Mouse (Mus musculus) CH12.LX (cell line): ENCODE data around the gene Hoxa7. TPM values are rescaled to one million over a fixed set of nuclear protein-coding genes. Genes with fewer than 3 reads are reported as not detected.
A peak's percentile ranks its signal among the peaks of the same experiment; 100 is the strongest.

Experiments used
- DNase-seq: peaks from one replicate; pipeline ENCODE4 v3.0.0-alpha.2; 2013; ENCODE audit errors: extremely low read depth
- H3K27ac ChIP-seq: 2 replicates; pipeline ENCODE4 v1.5.1; 2012; ENCODE audit warnings: low read depth, mild to moderate bottlenecking, control low read depth, moderate library complexity; ENCODE audit not compliant: insufficient read depth
- H3K27me3 ChIP-seq: replicated peaks from 2 replicates; pipeline ENCODE3; 2012; ENCODE audit warnings: inconsistent platforms
- H3K36me3 ChIP-seq, 2 experiments: replicated peaks in 1 of 2; 2 replicates each; pipeline versions ENCODE3 to v1.6.1; 2012; ENCODE audit warnings: inconsistent platforms in 1 of 2, low read length in 1 of 2, mild to moderate bottlenecking in 1 of 2, mixed read lengths in 1 of 2, moderate library complexity in 1 of 2; ENCODE audit not compliant: control insufficient read depth in 1 of 2, insufficient read depth in 1 of 2
- H3K4me1 ChIP-seq, 2 experiments: 2 replicates each; pipeline ENCODE4 v1.6.1; 2012; ENCODE audit warnings: inconsistent platforms in 1 of 2, moderate library complexity in 1 of 2; ENCODE audit not compliant: insufficient read depth in 2 of 2, control insufficient read depth in 1 of 2
- H3K4me2 ChIP-seq: 2 replicates; pipeline ENCODE4 v1.6.1; 2012; ENCODE audit warnings: low read depth, mild to moderate bottlenecking, control low read depth; ENCODE audit not compliant: poor library complexity, insufficient read depth, severe bottlenecking
- H3K4me3 ChIP-seq, 3 experiments: fragments of 150-350 bp in 1 of 3; sonication (generic) in 1 of 3; replicated peaks in 1 of 3; 2 replicates each; pipeline versions ENCODE3 to v1.5.1; 2011 to 2012; ENCODE audit warnings: low read depth in 2 of 3, low read length in 2 of 3, mild to moderate bottlenecking in 2 of 3, moderate library complexity in 2 of 3, control low read depth in 1 of 3, improper control_type of control experiment in 1 of 3, inconsistent platforms in 1 of 3, mixed read lengths in 1 of 3; ENCODE audit not compliant: poor library complexity in 1 of 3
- H3K79me2 ChIP-seq: replicated peaks from 2 replicates; pipeline ENCODE4 v1.6.1; 2012; ENCODE audit warnings: mild to moderate bottlenecking, moderate library complexity; ENCODE audit not compliant: control insufficient read depth, poor library complexity, insufficient read depth, severe bottlenecking; ENCODE audit errors: extremely low read depth
- H3K9ac ChIP-seq: 2 replicates; pipeline ENCODE4 v1.6.1; 2012; ENCODE audit warnings: low read depth, mild to moderate bottlenecking, control low read depth, moderate library complexity; ENCODE audit not compliant: insufficient read depth
- H3K9me3 ChIP-seq: replicated peaks from 2 replicates; pipeline ENCODE3; 2012; ENCODE audit warnings: low read length, inconsistent platforms, mixed read lengths
- CTCF ChIP-seq, 2 experiments: IDR thresholded peaks in 1 of 2; conservative IDR thresholded peaks in 1 of 2; 2 replicates each; pipeline ENCODE4 v1.5.1; 2011 to 2012; ENCODE audit warnings: low read depth in 2 of 2, low read length in 2 of 2, improper control_type of control experiment in 1 of 2, inconsistent platforms in 1 of 2, mild to moderate bottlenecking in 1 of 2, moderate library complexity in 1 of 2
- EP300 ChIP-seq: IDR thresholded peaks from 2 replicates; pipeline ENCODE4 v1.6.1; 2011; ENCODE audit warnings: low read length, improper control_type of control experiment
- GABPA ChIP-seq: IDR thresholded peaks from 2 replicates; pipeline ENCODE4 v1.6.1; 2012; ENCODE audit warnings: low read depth, low read length, improper control_type of control experiment, inconsistent platforms; ENCODE audit not compliant: insufficient replicate concordance
- HCFC1 ChIP-seq: IDR thresholded peaks from 2 replicates; pipeline ENCODE4 v1.6.1; 2012; ENCODE audit warnings: low read depth, mild to moderate bottlenecking, inconsistent platforms, low read length, improper control_type of control experiment
- IRF4 ChIP-seq: IDR thresholded peaks from 2 replicates; pipeline ENCODE4 v1.6.1; 2014; ENCODE audit warnings: low read depth, mild to moderate bottlenecking, inconsistent platforms, low read length, improper control_type of control experiment
- JUND ChIP-seq: conservative IDR thresholded peaks from 2 replicates; pipeline ENCODE4 v1.6.1; 2011; ENCODE audit warnings: low read depth, low read length, improper control_type of control experiment
- MAX ChIP-seq: IDR thresholded peaks from 2 replicates; pipeline ENCODE4 v1.6.1; 2011; ENCODE audit warnings: low read length, improper control_type of control experiment
- MAZ ChIP-seq: IDR thresholded peaks from 2 replicates; pipeline ENCODE4 v1.6.1; 2012; ENCODE audit warnings: low read depth, mild to moderate bottlenecking, inconsistent platforms, low read length, improper control_type of control experiment, moderate library complexity
- MEF2A ChIP-seq: IDR thresholded peaks from 2 replicates; pipeline ENCODE4 v1.6.1; 2014; ENCODE audit warnings: low read depth, mild to moderate bottlenecking, inconsistent platforms, low read length, improper control_type of control experiment, borderline replicate concordance
- POLR2A ChIP-seq: IDR thresholded peaks from 2 replicates; pipeline ENCODE4 v1.6.1; 2011; ENCODE audit warnings: low read depth, mild to moderate bottlenecking, improper control_type of control experiment, low read length
- POLR2AphosphoS2 ChIP-seq: IDR thresholded peaks from 2 replicates; pipeline ENCODE4 v1.6.1; 2011; ENCODE audit warnings: low read depth, low read length, improper control_type of control experiment
- RAD21 ChIP-seq: IDR thresholded peaks from 2 replicates; pipeline ENCODE4 v1.6.1; 2011; ENCODE audit warnings: low read depth, mild to moderate bottlenecking, low read length, improper control_type of control experiment, moderate library complexity
- SIN3A ChIP-seq: IDR thresholded peaks from 2 replicates; pipeline ENCODE4 v1.6.1; 2012; ENCODE audit warnings: low read length, improper control_type of control experiment, inconsistent platforms
- SMC3 ChIP-seq: IDR thresholded peaks from 2 replicates; pipeline ENCODE4 v1.6.1; 2011; ENCODE audit warnings: low read depth, low read length, improper control_type of control experiment
- TBP ChIP-seq: conservative IDR thresholded peaks from 2 replicates; pipeline ENCODE4 v1.6.1; 2011; ENCODE audit warnings: low read depth, low read length, improper control_type of control experiment
- TCF12 ChIP-seq: IDR thresholded peaks from 2 replicates; pipeline ENCODE4 v1.6.1; 2014; ENCODE audit warnings: low read depth, mild to moderate bottlenecking, inconsistent platforms, low read length, improper control_type of control experiment
- dilution Hi-C: fragments of 300-500 bp; cut with MboI; formaldehyde crosslinking; loops from 2 replicates; pipeline ENCODE4 v1.14.3; 2020; ENCODE audit warnings: low sequenced_read_pairs; ENCODE audit not compliant: extremely low pct_unique_long_range_greater_than_20kb, extremely low pct_ligation_motif_present
- in situ Hi-C: fragments of 300-500 bp; cut with MboI; formaldehyde crosslinking; loops from 3 replicates; pipeline ENCODE4 v1.14.3; 2019; ENCODE audit warnings: low sequenced_read_pairs, low pct_ligation_motif_present, low pct_unique_long_range_greater_than_20kb, mixed read lengths
- polyA plus RNA-seq: library from polyadenylated mRNA; unstranded; fragments of >175 nt; gene quantifications from 2 replicates; pipeline ENCODE4 v1.2.1, GENCODE M21; 2012; ENCODE audit warnings: low read depth; ENCODE audit not compliant: insufficient read length
- total RNA-seq, 2 experiments: library from RNA; depleted of rRNA; stranded (reverse); fragments of 300-350 nt in 1 of 2; fragments of >200 nt in 1 of 2; gene quantifications; 2 replicates each; pipeline ENCODE4 v1.2.3; 2012 to 2014

Hoxa7 gene
- total and polyA plus RNA-seq, 3 experiments: 1.0 to 1.4 (median 1.1) TPM

DNA sequence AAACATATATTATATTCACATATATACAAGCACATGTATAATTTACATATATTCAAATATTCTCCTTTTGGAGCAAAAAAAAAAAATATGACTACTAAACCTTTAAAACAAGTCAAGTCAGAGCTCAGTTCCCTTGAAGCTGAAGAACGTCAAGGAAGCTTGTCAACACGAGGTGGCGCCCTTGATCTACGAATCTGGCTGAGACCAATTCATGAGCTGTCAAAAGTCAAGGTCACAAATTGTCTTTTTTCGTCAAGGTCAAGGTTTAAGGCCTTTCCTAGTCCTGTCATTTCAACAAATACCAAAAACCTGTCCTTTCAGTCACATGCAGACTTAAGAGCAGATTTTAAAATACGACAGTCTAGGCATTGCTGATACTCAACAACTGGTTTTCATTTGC, 35.3 kb upstream of the Hoxa7 start (continued):
- no peak for TF ChIP-seq EP300
- TF ChIP-seq POLR2A: no peak
- no peak for TF ChIP-seq POLR2AphosphoS2
- no peak for TF ChIP-seq MAX
- TF ChIP-seq TBP: no peak
- no peak for TF ChIP-seq HCFC1
- peak; percentile 40 to 92 for TF ChIP-seq CTCF (conservative IDR thresholded peaks at IDR 0.05 in 1 of 2, IDR thresholded peaks at IDR 0.05 in 1 of 2; ENCODE audit: low read depth in 2 of 2, low read length in 2 of 2)
- no peak for TF ChIP-seq MEF2A
- TF ChIP-seq, all 38 proteins: peak for 4

DNA sequence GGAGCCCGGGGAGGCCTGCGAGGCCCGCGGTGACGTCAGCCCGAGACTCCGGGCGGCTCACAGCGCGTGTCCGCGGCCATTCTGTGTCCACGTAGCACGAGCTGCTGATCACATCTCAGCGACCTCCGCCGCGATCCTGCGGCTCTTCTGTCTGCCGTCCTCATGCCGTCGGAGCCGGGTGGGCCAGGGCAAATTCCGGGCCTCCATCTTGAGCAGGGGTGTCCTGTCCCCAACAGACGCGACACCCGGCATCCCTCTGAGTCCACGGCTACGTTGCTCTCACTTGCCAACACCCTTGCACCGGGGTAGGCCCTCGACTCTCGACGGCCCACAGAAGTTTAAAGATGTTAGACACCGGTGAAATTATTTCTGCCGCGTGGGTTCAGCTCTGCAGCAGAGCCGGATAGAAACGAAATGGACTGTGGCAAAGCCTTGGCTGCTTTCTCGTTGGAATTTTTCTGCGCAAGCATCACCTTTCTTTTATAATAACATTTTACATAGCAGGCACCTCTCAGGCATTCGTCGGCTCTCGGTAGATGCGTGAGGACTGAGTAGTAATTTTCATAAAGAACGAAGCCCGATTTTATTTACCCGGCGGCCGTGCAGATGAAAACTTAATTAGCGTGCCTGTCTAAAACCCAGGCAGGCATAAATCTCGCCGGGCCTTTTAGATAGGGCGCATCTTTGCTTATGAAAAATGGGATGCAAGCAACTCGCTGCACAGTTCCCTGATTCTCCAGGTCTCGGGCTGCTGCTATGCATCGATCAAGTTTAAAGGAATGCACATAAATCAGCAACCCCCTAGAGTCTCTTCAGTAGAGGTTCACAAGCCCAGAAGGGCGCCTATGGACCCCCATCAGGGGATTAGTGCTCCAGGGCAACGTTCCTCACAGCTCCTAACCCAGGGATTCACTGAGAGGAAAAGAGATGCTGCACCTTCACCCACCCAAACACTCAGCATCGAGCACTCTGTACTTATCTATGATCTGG, 32.2 kb upstream of the Hoxa7 start:
- TF ChIP-seq GABPA: no peak
- TF ChIP-seq SIN3A: no peak
- TF ChIP-seq, all 38 proteins: peak for 0
- no peak overlapping the region for H3K4me2 ChIP-seq
- H3K4me3 ChIP-seq: no peak overlapping the region
- dilution Hi-C loops: no loop called here
- peaks cover 21% of the 10 kb centered on the region for H3K9me3 ChIP-seq
- no peak overlapping the region for H3K9ac ChIP-seq
- no peaks in the 10 kb centered on the region for H3K79me2 ChIP-seq
- H3K27me3 ChIP-seq: no peaks in the 10 kb centered on the region
- in situ Hi-C loops: loop anchor here (25.0 kb wide), 1 partner anchor 658 kb away; no protein-coding TSS in a partner anchor
- H3K27ac ChIP-seq: no peak overlapping the region
- H3K4me1 ChIP-seq: no peaks in the 10 kb centered on the region
- no peaks in the 10 kb centered on the region for H3K36me3 ChIP-seq
- DNase-seq: no peak

DNA sequence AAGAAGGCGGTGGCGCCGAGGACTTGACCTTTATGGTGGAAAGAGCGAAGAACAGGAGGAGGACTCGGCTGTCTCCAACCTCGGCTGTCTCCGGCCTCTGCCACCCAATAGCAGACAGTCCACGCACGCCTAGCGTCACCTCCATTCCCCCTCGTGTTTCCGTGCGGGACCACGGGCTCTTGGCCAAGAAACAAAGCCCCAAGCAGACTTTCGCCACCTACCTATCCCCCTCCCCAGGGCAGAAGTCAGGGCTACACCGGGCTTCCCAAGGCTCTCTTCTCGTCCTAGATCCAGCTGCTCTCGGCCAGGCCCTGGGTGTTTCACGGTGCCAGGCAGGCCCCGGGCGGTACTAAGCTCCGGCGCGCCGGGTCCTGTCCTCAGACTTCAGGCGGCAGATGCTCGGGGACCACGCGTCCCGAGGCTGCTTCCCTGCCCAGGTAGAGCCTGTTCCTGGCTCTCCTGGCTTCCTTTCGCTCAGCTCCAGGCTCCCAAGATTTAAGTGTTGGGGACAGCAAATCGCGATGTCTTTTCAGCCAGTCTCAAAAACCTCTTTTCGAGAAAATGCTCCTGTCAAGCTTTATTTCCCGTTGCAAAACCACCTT, 31.2 kb upstream of the Hoxa7 start:
- peaks cover 21% of the 10 kb centered on the region for H3K9me3 ChIP-seq
- no peak overlapping the region for H3K4me2 ChIP-seq
- no peak for DNase-seq
- no peak overlapping the region for H3K9ac ChIP-seq
- dilution Hi-C loops (no loop called here), in situ Hi-C loops (loop anchor here (25.0 kb wide), 1 partner anchor 659 kb away; no protein-coding TSS in a partner anchor)
- no peaks in the 10 kb centered on the region for H3K27me3 ChIP-seq
- H3K27ac ChIP-seq: no peak overlapping the region
- no peaks in the 10 kb centered on the region for H3K79me2 ChIP-seq
- TF ChIP-seq IRF4: no peak
- TF ChIP-seq JUND: no peak
- TF ChIP-seq SMC3: no peak
- no peak for TF ChIP-seq POLR2AphosphoS2
- no peak for TF ChIP-seq TCF12
- no peak for TF ChIP-seq MAZ
- TF ChIP-seq RAD21: no peak
- H3K4me3 ChIP-seq: no peak overlapping the region
- no peaks in the 10 kb centered on the region for H3K36me3 ChIP-seq
- H3K4me1 ChIP-seq: no peaks in the 10 kb centered on the region
